Mouse (Mus musculus): ENCODE results near the gene Myo10.

The Myo10 gene

DNA sequence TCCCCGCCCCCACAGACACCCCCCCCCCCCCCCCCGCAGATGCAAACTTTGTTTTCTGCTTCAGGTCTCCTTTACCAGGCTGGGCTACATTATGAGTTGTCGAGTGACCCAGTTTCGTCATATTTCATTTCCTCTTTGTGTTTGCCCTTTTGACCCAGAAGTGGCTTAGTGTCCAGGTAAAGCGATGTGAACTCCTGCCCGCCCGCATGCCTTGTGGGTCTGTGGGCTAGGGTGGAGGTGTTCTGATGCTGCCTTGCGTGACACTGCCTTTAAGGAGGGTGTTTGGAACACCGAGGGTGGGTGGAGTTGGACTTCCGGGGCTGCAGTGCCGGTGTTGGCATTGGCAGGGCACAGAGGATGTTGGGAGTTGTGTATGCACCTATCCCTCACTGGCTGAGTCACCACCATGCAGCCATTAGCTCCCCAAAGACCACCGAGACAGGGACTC, 236.3 kb downstream of the Myo10 start:
- no peak for DNase-seq

DNA sequence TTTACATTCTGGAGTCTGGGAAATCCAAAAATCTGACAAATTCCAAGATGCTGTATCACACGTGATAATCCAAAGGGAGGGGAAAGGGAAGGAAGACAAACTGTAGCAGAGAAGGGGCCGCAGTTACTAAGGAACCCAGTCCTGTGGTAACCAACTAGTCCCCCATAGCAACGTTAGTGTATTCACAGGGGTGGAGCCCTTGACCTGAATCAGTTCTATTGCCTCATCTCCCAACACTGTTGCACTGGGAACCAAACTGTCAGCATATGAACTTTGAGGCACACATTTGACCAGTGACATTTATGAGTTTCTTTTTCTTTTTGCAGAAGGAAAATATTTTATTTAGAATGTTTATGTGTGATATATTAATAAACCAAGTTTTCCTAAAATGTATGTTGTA, 237.1 kb downstream of the Myo10 start:
- no peak for DNase-seq

DNA sequence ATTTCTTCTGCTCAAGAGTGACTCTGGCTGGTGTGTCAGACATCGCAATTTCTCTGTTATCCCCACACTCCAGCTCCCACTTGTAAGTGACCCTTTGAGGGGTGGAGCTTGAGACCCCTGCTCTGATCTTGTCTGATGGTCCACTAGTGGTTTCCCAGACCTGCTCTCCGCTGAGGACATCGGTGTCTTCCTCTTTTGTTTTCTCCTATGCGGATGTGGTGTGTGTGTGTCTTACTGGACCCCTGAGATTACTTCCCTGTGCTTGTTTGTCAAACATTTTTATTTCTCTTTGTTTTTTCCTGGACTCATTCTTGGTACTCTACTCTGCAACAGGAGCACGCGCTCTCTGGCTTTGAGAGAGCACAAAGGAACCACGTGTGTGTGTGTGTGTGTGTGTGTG, 239.6 kb downstream of the Myo10 start:
- no peak for DNase-seq
